Mouse (Mus musculus) heart, embryonic 13.5 days (tissue): ENCODE results near the gene Zfp672. TPM values are rescaled to one million over a fixed set of nuclear protein-coding genes. Genes with fewer than 3 reads are reported as not detected.
A peak's percentile ranks its signal among the peaks of the same experiment; 100 is the strongest.
"Not testable (repeated sequence)": the region's sequence is repeated elsewhere in the genome, so short reads cannot be mapped to it uniquely, and the experiment has no call there.

Experiments
- ATAC-seq: fragments of 200-750 bp; cut with Nextera tagmentation; 2 replicates; pipeline ENCODE4 v1.8.0; 2017; ENCODE audit warnings: moderate TSS enrichment; ENCODE audit not compliant: insufficient number of reproducible peaks, low FRiP score, low TSS enrichment; ENCODE audit errors: extremely low read depth
- H3K27ac ChIP-seq: fragments of 300-500 bp; sonication (generic); replicated peaks from 2 replicates; pipeline ENCODE4 v1.5.1; 2015; ENCODE audit warnings: moderate library complexity, mild to moderate bottlenecking, inconsistent platforms
- H3K27me3 ChIP-seq: fragments of 300-500 bp; sonication (generic); replicated peaks from 2 replicates; pipeline ENCODE4 v1.6.1; 2015; ENCODE audit warnings: mild to moderate bottlenecking, inconsistent platforms
- H3K36me3 ChIP-seq: fragments of 300-500 bp; sonication (generic); 2 replicates; pipeline ENCODE4 v1.6.1; 2015; ENCODE audit warnings: mild to moderate bottlenecking, inconsistent platforms
- H3K4me1 ChIP-seq: fragments of 300-500 bp; sonication (generic); 2 replicates; pipeline ENCODE4 v1.6.1; 2015; ENCODE audit warnings: inconsistent platforms
- H3K4me2 ChIP-seq: fragments of 300-500 bp; sonication (generic); 2 replicates; pipeline ENCODE4 v1.6.1; 2015; ENCODE audit warnings: inconsistent platforms, mild to moderate bottlenecking, moderate library complexity
- H3K4me3 ChIP-seq: fragments of 300-500 bp; sonication (generic); 2 replicates; pipeline ENCODE4 v1.5.1; 2015; ENCODE audit warnings: moderate library complexity, mild to moderate bottlenecking, inconsistent platforms
- H3K9ac ChIP-seq: fragments of 300-500 bp; sonication (generic); 2 replicates; pipeline ENCODE4 v1.6.1; 2015; ENCODE audit warnings: inconsistent platforms, mild to moderate bottlenecking, moderate library complexity
- H3K9me3 ChIP-seq: fragments of 300-500 bp; sonication (generic); 2 replicates; pipeline ENCODE4 v1.6.1; 2016; ENCODE audit warnings: inconsistent platforms
- WGBS: fragments of 180-500 bp; shearing (Covaris S2); methylation state at CpG from one replicate; pipeline ENCODE4 v1.1.7; 2015; ENCODE audit warnings: mixed read lengths; 5-methylcytosine and 5-hydroxymethylcytosine counted together
- polyA plus RNA-seq: library from polyadenylated mRNA; unstranded; fragments of >200 nt; fragmentation: Nextera tagmentation; extraction: Ambion mirVana; gene quantifications from 2 replicates; pipeline ENCODE4 v1.2.1, GENCODE M21; 2015

Gene Zfp672
- polyA plus RNA-seq, 1 experiment from 2014 or later: 27.7 TPM

- not testable (repeated sequence) for ATAC-seq, H3K9ac ChIP-seq
- 88% methylated on average over 8 of the region's 8 CpGs for WGBS
Observed at GRCm38 (mm10) chr11:58305299-58305698, 24.8 kb downstream of the Zfp672 start.

GRCm38 (mm10) chr11:58303594-58303993 is 26.5 kb downstream of the Zfp672 start:
- H3K4me1 ChIP-seq: peaks cover 22% of the 10 kb centered on the region
- 37% methylated on average over 7 of the region's 7 CpGs for WGBS
- H3K4me2 ChIP-seq: peak overlapping the region; percentile 74
- peak overlapping the region; percentile 76 for H3K4me3 ChIP-seq
- H3K36me3 ChIP-seq: no peaks in the 10 kb centered on the region
- peak overlapping the region; percentile 45 for H3K9ac ChIP-seq
- no peaks in the 10 kb centered on the region for H3K27me3 ChIP-seq
- no peaks in the 10 kb centered on the region for H3K9me3 ChIP-seq
- ATAC-seq: no peak
- no peak overlapping the region for H3K27ac ChIP-seq

More at GRCm38 (mm10) chr11:58305299-58305698, 24.8 kb downstream of the Zfp672 start:
- H3K4me2 ChIP-seq, H3K27ac ChIP-seq, H3K36me3 ChIP-seq, H3K4me3 ChIP-seq, H3K27me3 ChIP-seq, H3K9me3 ChIP-seq: not testable (repeated sequence)
- H3K4me1 ChIP-seq: peaks cover 22% of the 10 kb centered on the region

GRCm38 (mm10) chr11:58302774-58303445 is 27.2 kb downstream of the Zfp672 start:
- Histone ChIP-seq H3K4me1 (peaks cover 20% of the 10 kb centered on the region), H3K9ac (peak overlapping the region; percentile 86), H3K27ac (peak overlapping the region; percentile 95), H3K4me3 (peak overlapping the region; percentile 76), H3K27me3 (no peaks in the 10 kb centered on the region), H3K36me3 (no peaks in the 10 kb centered on the region), H3K4me2 (peak overlapping the region; percentile 74), H3K9me3 (no peaks in the 10 kb centered on the region)
- peak; percentile 44 for ATAC-seq
- 1% methylated on average over 26 of the region's 26 CpGs for WGBS

GRCm38 (mm10) chr11:58301837-58302754 is 28.0 kb downstream of the Zfp672 start:
- WGBS: under 1% methylated on average over 36 of the region's 36 CpGs
- peak overlapping the region; percentile 86 for H3K9ac ChIP-seq
- peak overlapping the region; percentile 74 for H3K4me2 ChIP-seq
- no peaks in the 10 kb centered on the region for H3K9me3 ChIP-seq
- no peaks in the 10 kb centered on the region for H3K36me3 ChIP-seq
- no peaks in the 10 kb centered on the region for H3K27me3 ChIP-seq
- ATAC-seq: peak; percentile 78
- peak overlapping the region; percentile 76 for H3K4me3 ChIP-seq
- H3K4me1 ChIP-seq: peaks cover 17% of the 10 kb centered on the region
- peak overlapping the region; percentile 95 for H3K27ac ChIP-seq

GRCm38 (mm10) chr11:58301057-58301456 is 29.1 kb downstream of the Zfp672 start:
- Histone ChIP-seq H3K4me3 (peak overlapping the region; percentile 76), H3K27ac (peak overlapping the region; percentile 39; the same call in 1 of the 2 replicates), H3K4me2 (peak overlapping the region; percentile 74), H3K36me3 (no peaks in the 10 kb centered on the region), H3K27me3 (no peaks in the 10 kb centered on the region), H3K9ac (0 out of 2 replicates have a peak overlapping the region, but pooled peaks have one; percentile 38), H3K9me3 (no peaks in the 10 kb centered on the region), H3K4me1 (peaks cover 12% of the 10 kb centered on the region)
- ATAC-seq: no peak
- 14% methylated on average over 13 of the region's 13 CpGs for WGBS

GRCm38 (mm10) chr11:58297396-58297795 is 32.7 kb downstream of the Zfp672 start:
- no peak overlapping the region for H3K9ac ChIP-seq
- peaks cover 7% of the 10 kb centered on the region for H3K4me1 ChIP-seq
- no peak overlapping the region for H3K4me2 ChIP-seq
- 74% methylated on average over 6 of the region's 6 CpGs for WGBS
- no peak overlapping the region for H3K4me3 ChIP-seq
- ATAC-seq: no peak
- H3K9me3 ChIP-seq: no peaks in the 10 kb centered on the region
- no peaks in the 10 kb centered on the region for H3K27me3 ChIP-seq
- no peak overlapping the region for H3K27ac ChIP-seq
- H3K36me3 ChIP-seq: no peaks in the 10 kb centered on the region

GRCm38 (mm10) chr11:58292791-58293190 is 37.3 kb downstream of the Zfp672 start:
- 0 out of 2 replicates have a peak, but pooled peaks cover 7% of the 10 kb centered on the region for H3K27me3 ChIP-seq
- no peak for ATAC-seq
- H3K4me3 ChIP-seq: no peak overlapping the region
- H3K4me2 ChIP-seq: no peak overlapping the region
- H3K36me3 ChIP-seq: no peaks in the 10 kb centered on the region
- 42% methylated on average over 4 of the region's 4 CpGs for WGBS
- no peaks in the 10 kb centered on the region for H3K9me3 ChIP-seq
- no peak overlapping the region for H3K27ac ChIP-seq
- no peaks in the 10 kb centered on the region for H3K4me1 ChIP-seq
- H3K9ac ChIP-seq: no peak overlapping the region

GRCm38 (mm10) chr11:58290812-58291211 is 39.3 kb downstream of the Zfp672 start:
- no peak overlapping the region for H3K27ac ChIP-seq
- no peak for ATAC-seq
- 73% methylated on average over 4 of the region's 4 CpGs for WGBS

GRCm38 (mm10) chr11:58289992-58290682 is 40.0 kb downstream of the Zfp672 start:
- H3K9ac ChIP-seq: no peak overlapping the region
- H3K4me1 ChIP-seq: no peaks in the 10 kb centered on the region
- H3K9me3 ChIP-seq: no peaks in the 10 kb centered on the region
- no peak overlapping the region for H3K4me2 ChIP-seq
- no peak overlapping the region for H3K27ac ChIP-seq
- no peak overlapping the region for H3K4me3 ChIP-seq
- 67% methylated on average over 9 of the region's 9 CpGs for WGBS
- H3K36me3 ChIP-seq: no peaks in the 10 kb centered on the region
- ATAC-seq: no peak
- H3K27me3 ChIP-seq: 0 out of 2 replicates have a peak, but pooled peaks cover 18% of the 10 kb centered on the region

More at GRCm38 (mm10) chr11:58290812-58291211, 39.3 kb downstream of the Zfp672 start:
- H3K9me3 ChIP-seq: no peaks in the 10 kb centered on the region
- H3K4me3 ChIP-seq: no peak overlapping the region
- no peak overlapping the region for H3K4me2 ChIP-seq
- H3K27me3 ChIP-seq: 0 out of 2 replicates have a peak, but pooled peaks cover 16% of the 10 kb centered on the region
- H3K4me1 ChIP-seq: no peaks in the 10 kb centered on the region
- H3K36me3 ChIP-seq: no peaks in the 10 kb centered on the region
- no peak overlapping the region for H3K9ac ChIP-seq

- Histone ChIP-seq H3K4me2 (no peak overlapping the region), H3K27ac (no peak overlapping the region), H3K27me3 (peaks cover 38% of the 10 kb centered on the region), H3K4me3 (no peak overlapping the region), H3K4me1 (no peaks in the 10 kb centered on the region), H3K36me3 (no peaks in the 10 kb centered on the region), H3K9ac (no peak overlapping the region), H3K9me3 (no peaks in the 10 kb centered on the region)
- WGBS: 77% methylated on average over 5 of the region's 5 CpGs
- ATAC-seq: no peak
Observed at GRCm38 (mm10) chr11:58282518-58282917, 47.6 kb downstream of the Zfp672 start.

GRCm38 (mm10) chr11:58281970-58282496 is 48.1 kb downstream of the Zfp672 start:
- ATAC-seq: no peak
- no peak overlapping the region for H3K4me3 ChIP-seq
- H3K4me1 ChIP-seq: no peaks in the 10 kb centered on the region
- no peaks in the 10 kb centered on the region for H3K9me3 ChIP-seq
- H3K9ac ChIP-seq: no peak overlapping the region
- no peaks in the 10 kb centered on the region for H3K36me3 ChIP-seq
- no peak overlapping the region for H3K4me2 ChIP-seq
- 80% methylated on average over 13 of the region's 13 CpGs for WGBS
- H3K27ac ChIP-seq: no peak overlapping the region
- peaks cover 43% of the 10 kb centered on the region for H3K27me3 ChIP-seq
